Mouse (Mus musculus) neutrophil, adult 59 days (primary cell): Measurements from ENCODE around the gene Pim2. TPM values are rescaled to one million over a fixed set of nuclear protein-coding genes. Genes with fewer than 3 reads are reported as not detected.

Experiments used
- total RNA-seq, 2 experiments: library from RNA; stranded (reverse); gene quantifications; 1 replicate in 1 of 2; 2 replicates in 1 of 2; pipeline ENCODE4 v1.2.4; 2023

Gene Pim2
- 1 to 10 TPM; 4.4 to 5.6 TPM for total RNA-seq

DNA sequence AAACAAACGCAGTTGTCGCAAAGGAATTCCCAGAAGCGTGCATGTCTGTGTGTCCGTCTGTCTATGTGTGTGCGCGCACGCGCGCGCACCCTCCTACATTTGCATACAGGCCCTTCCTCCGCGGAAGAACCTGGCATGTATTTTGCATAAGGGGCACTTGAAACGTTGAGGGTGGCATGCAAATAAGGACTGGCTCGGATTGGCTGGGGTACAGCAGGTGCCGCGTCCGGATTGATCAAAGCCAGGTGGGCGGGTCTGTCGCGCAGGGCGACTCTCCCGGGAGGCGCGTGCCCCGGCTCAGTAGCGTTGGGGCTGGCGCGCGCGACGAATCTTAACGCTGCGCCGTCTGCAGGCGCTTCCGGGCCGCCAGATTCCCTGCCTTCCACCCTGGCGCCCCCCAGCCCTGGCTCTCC lies at the start of gene Pim2:
Gene Pim2, plus strand, starts transcription at position 256 of the 413 bp plus-strand sequence.

GRCm38 (mm10) chrX:7841163-7842162 lies 36.6 kb upstream of the Pim2 start, which contains the start of gene Otud5:
TSS of gene Otud5 (plus strand) at chrX:7841364.

GRCm38 (mm10) chrX:7883841-7884567 lies 5.9 kb downstream of the Pim2 start, which contains the start of gene Slc35a2:
TSS of gene Slc35a2 (plus strand) at chrX:7884028.

GRCm38 (mm10) chrX:7898880-7899874 lies 21.1 kb downstream of the Pim2 start, which contains the start of the genes Pqbp1 and Timm17b:
TSS of gene Pqbp1 (minus strand) at chrX:7899269.
TSS of gene Timm17b (plus strand) at chrX:7899357.

GRCm38 (mm10) chrX:7907735-7908134 lies 29.7 kb downstream of the Pim2 start, which contains the start of gene Gm10491:
TSS of gene Gm10491 (minus strand) at chrX:7907835.

DNA sequence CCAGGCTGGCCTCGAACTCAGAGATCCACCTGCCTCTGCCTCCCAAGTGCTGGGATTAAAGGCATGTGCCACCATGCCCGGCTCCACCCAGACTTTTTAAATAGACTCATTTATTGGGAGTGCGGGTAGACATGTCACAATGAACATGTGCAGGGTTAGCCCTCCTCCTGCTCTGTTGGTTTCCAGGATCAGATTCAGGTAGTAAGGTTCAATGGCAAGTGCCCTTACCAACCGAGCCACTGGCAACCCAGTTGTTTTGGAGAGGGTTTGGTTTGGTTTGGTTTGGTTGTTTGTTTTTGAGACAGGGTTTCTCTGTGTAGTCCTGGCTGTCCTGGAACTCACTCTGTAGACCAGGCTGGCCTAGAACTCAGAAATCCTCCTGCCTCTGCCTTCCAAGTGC lies 31.2 kb downstream of the Pim2 start, which contains the start of gene Gm10490:
Gene Gm10490, plus strand, starts transcription at position 301 of the 400 bp plus-strand sequence.

GRCm38 (mm10) chrX:7919601-7920383 lies 41.7 kb downstream of the Pim2 start, which contains the start of gene Pcsk1n:
TSS of gene Pcsk1n (plus strand) at chrX:7919822.

DNA sequence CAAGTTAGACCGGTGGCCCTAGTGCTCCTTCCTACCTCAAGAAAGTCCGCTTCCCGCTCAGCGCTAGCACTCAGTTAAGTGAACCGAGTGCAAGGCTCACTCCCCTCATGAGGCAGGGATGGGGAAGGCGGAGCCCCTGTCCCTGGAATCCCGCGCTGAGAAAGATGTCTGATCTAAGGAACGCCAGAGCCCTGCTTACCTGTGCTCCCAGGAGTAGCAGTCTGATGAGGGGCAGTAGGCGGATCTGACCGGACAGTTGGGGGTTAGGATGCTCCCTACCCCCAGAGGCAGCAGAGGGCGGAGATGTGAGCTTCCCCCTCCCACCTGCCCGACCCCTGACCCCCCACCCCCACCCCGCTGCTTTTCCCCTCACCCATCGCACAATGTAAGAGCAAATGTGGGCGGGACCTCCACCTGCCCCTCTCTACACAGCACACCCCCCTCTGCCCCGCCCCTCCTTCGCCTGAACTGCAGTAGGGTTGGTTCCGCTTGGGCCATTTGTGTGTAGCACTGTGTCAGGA lies 50.3 kb downstream of the Pim2 start, which contains the start of gene Eras:
Gene Eras, minus strand, starts transcription at position 338 of the 521 bp plus-strand sequence.

Other genes with a start within 250 kb of the Pim2 start
- gene Syp, start 239.8 kb upstream of the Pim2 start, total RNA-seq: 1 to 10 TPM; 1.3 to 2.0 TPM
- gene Prickle3, start 221.0 kb upstream of the Pim2 start, total RNA-seq: 10 to 100 TPM; 39.8 to 50.1 TPM
- 100 to 1,000 TPM; 469 to 499 TPM for gene Plp2, start 206.9 kb upstream of the Pim2 start, total RNA-seq
- under 1 TPM; 0.27 to 0.35 TPM for gene Magix, start 197.0 kb upstream of the Pim2 start, total RNA-seq
- gene Gpkow, start 181.1 kb upstream of the Pim2 start, total RNA-seq: 10 to 100 TPM; 30.3 to 38.9 TPM
- 10 to 100 TPM; 46.7 to 57.0 TPM for gene Wdr45, start 163.9 kb upstream of the Pim2 start, total RNA-seq
- gene Gm45208, start 156.0 kb upstream of the Pim2 start, total RNA-seq: not detected
- gene Praf2, start 149.8 kb upstream of the Pim2 start, total RNA-seq: 1 to 10 TPM; 3.8 to 5.6 TPM
- under 1 TPM in 1 of 2 experiments, not detected in 1; 0.18 TPM for gene Ccdc120, start 127.4 kb upstream of the Pim2 start, total RNA-seq
- gene Tfe3, start 115.7 kb upstream of the Pim2 start, total RNA-seq: 10 to 100 TPM; 63.8 to 76.2 TPM
- gene Gripap1, start 88.5 kb upstream of the Pim2 start, total RNA-seq: 100 to 1,000 TPM; 135 to 144 TPM
- gene Kcnd1, start 56.0 kb upstream of the Pim2 start, total RNA-seq: 1 to 10 TPM; 1.3 to 5.8 TPM
- 100 to 1,000 TPM; 115 to 130 TPM for gene Otud5, start 36.9 kb upstream of the Pim2 start, total RNA-seq
- gene Slc35a2, start 5.8 kb downstream of the Pim2 start, total RNA-seq: 10 to 100 TPM; 15.6 to 23.7 TPM
- gene Pqbp1, start 21.0 kb downstream of the Pim2 start, total RNA-seq: 10 to 100 TPM; 37.7 to 43.9 TPM
- gene Timm17b, start 21.1 kb downstream of the Pim2 start, total RNA-seq: 10 to 100 TPM; 48.6 to 57.2 TPM
- not detected for gene Gm10491, start 29.6 kb downstream of the Pim2 start, total RNA-seq
- not detected for gene Gm10490, start 31.3 kb downstream of the Pim2 start, total RNA-seq
- not detected for gene Pcsk1n, start 41.6 kb downstream of the Pim2 start, total RNA-seq
- not detected for gene Eras, start 50.3 kb downstream of the Pim2 start, total RNA-seq
- gene Hdac6, start 69.6 kb downstream of the Pim2 start, total RNA-seq: 10 to 100 TPM in 1 of 2 experiments, 1 to 10 TPM in 1; 8.4 to 10.1 TPM
- 10 to 100 TPM in 1 of 2 experiments, 1 to 10 TPM in 1; 4.3 to 12.0 TPM for gene Gata1, start 99.8 kb downstream of the Pim2 start, total RNA-seq
- gene Glod5, start 140.2 kb downstream of the Pim2 start, total RNA-seq: not detected
- 10 to 100 TPM; 30.6 to 35.0 TPM for gene Suv39h1, start 196.5 kb downstream of the Pim2 start, total RNA-seq
- gene Was, start 212.2 kb downstream of the Pim2 start, total RNA-seq: 100 to 1,000 TPM; 161 to 164 TPM